Mouse (Mus musculus) large intestine, adult 2 months (tissue): ENCODE data around the gene Mybbp1a. TPM values are rescaled to one million over a fixed set of nuclear protein-coding genes. Genes with fewer than 3 reads are reported as not detected.

ENCODE experiments used
- DNase-seq: peaks from one replicate; pipeline ENCODE4 v3.0.0-alpha.2; 2012; ENCODE audit warnings: low read depth, low spot score
- WGBS: fragments of 180-500 bp; shearing (Covaris S2); methylation state at CpG from one replicate; pipeline ENCODE4 v1.1.7; 2018; 5-methylcytosine and 5-hydroxymethylcytosine counted together
- polyA plus RNA-seq: library from polyadenylated mRNA; depleted of rRNA; stranded (reverse); fragments of >200 nt; gene quantifications from 2 replicates; pipeline ENCODE4 v1.2.3, GENCODE M21; 2012; rRNA removed

Mybbp1a gene
- polyA plus RNA-seq, result 34.1 and 39.2 TPM in 2 replicates

- WGBS, result under 1% methylated on average over 46 of the region's 46 CpGs
- peak; percentile 88 for DNase-seq
Observed at GRCm38 (mm10) chr11:72440965-72441664, at the start of gene Mybbp1a. Gene Mybbp1a (plus strand): TSS chr11:72441355.

DNA sequence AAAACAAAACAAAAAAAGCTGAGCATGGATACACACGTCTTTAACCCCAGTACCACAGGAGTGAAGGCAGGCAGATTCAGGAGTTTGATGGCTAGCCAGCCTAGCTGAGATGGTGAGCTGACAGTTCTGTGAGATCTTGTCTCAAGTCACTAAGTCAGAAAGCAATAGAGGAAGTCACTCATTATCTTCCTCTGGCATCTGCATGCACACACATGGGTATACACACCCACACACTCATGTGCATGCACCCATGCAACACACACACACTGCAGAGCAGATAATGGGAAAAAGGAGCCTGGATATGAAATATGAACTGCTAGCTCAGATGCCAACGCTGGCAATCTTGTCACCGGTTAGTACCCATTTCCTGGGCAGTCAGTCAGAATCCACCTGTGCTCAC, 47.9 kb upstream of the Mybbp1a start:
- no peak for DNase-seq
- 84% methylated on average over 3 of the region's 3 CpGs for WGBS

DNA sequence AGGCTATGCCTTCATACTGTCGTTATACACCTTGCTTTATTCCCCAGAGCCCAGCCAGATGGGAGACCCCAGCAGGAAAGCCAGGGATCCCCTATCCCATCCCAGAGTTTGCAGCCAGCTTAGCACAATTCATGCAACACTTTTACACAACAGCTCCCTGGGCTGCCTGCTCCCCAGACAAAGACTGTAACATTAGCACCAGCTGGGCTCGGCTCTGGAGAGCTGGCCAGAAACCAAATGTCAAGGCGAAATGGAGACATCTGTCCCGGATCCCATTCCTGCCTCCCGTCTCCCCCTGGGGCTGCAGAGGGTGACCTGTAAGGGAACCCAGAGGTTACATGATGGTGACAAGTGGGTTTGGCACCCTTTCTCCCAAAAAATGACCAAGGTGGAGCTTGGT, 47.5 kb upstream of the Mybbp1a start:
- WGBS, result 53% methylated on average over 5 of the region's 5 CpGs

DNA sequence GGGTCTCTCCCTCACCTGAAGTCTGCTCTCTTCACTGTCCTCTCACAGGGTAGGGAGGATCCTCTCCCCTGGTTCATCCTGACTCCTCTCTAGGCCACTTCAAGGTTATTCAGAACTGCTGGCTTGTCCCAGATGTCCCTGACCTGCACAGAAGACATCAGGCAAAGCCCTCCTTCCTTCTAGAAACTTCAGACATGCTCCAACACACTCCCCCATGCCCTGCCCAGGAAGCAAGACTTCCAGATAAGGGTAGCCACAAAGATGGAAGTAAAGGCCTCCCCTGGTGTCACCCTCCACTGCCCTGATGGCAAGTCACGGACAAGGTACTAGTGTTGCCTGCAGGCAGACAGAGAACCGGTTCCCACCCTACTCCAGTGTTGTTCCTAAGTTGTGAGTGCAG, 46.5 kb upstream of the Mybbp1a start:
- WGBS, result 78% methylated on average over 2 of the region's 2 CpGs
- no peak for DNase-seq

More for the DNA sequence above, 47.5 kb upstream of the Mybbp1a start:
- DNase-seq, result no peak

GRCm38 (mm10) chr11:72395652-72396051, 45.5 kb upstream of the Mybbp1a start:
- no peak for DNase-seq
- 88% methylated on average over 6 of the region's 6 CpGs for WGBS

- 78% methylated on average over 7 of the region's 7 CpGs for whole genome bisulfite sequencing
- no peak for DNase-seq
Observed at GRCm38 (mm10) chr11:72396621-72397020, 44.5 kb upstream of the Mybbp1a start.

GRCm38 (mm10) chr11:72397072-72397471, 44.1 kb upstream of the Mybbp1a start:
- WGBS, result 35% methylated on average over 10 of the region's 10 CpGs
- DNase-seq, result no peak

DNA sequence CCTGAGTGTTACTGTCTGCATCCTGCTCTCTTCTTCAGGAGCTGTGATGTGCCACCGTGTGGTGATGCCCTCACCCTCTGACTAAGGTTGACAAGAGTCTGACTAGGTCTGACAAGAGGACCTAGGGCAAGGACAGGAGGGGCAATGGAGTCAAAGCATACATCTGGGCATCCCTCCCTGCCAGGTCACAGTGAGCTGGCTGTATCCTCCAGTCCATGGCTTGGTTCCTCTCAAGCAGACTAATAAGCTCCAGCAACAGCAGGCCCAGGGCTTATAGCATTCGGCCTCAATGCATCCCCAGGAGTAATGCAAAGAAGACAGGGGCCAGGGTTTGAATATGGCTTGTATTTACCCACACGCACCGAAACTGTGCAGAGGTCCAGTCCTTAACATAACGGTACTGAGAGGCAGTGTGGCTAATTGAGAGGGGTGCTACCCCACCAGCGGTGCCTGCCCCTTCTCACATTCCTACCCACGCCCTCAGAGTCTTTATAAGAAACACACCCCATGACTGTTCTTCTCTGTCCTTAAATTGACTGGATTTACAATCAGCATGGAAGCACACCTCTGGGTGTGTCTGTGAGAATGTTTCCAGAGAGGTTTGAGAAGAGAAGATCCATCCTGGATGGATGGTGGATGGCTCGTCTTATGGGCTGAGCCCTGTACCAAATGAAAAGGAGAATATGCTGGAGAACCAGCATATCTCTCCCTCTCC, 43.2 kb upstream of the Mybbp1a start:
- 70% methylated on average over 8 of the region's 8 CpGs for WGBS
- DNase-seq, result no peak

- DNase-seq, result no peak
- WGBS, result 94% methylated on average over 12 of the region's 12 CpGs
Observed at GRCm38 (mm10) chr11:72401068-72401467, 40.1 kb upstream of the Mybbp1a start.

DNA sequence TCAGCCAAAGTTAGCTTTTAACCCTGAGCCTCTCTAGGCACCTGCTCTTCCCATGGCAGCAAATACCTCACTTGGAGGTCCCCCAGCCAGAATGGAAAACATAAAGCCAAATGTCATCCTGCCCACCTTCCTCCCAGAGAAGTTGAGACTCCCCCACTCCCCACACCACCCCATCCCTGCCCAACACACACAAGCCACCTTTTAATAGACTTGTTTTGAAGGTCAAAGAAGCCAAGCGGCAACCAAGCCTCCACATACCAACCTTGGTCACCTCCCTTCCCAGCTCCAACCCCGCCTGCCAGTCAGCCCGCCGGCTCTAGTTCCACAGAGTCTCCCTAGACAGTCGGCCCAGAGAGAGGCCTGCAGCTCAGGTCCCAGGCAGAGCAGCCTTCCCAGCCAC, 39.1 kb upstream of the Mybbp1a start:
- no peak for DNase-seq

GRCm38 (mm10) chr11:72402969-72403368, 38.2 kb upstream of the Mybbp1a start:
- 86% methylated on average over 12 of the region's 12 CpGs for WGBS
- DNase-seq, result no peak

More for the DNA sequence above, 39.1 kb upstream of the Mybbp1a start:
- WGBS, result 74% methylated on average over 5 of the region's 5 CpGs

GRCm38 (mm10) chr11:72405532-72405931, 35.6 kb upstream of the Mybbp1a start:
- 80% methylated on average over 4 of the region's 4 CpGs for WGBS
- no peak for DNase-seq

- WGBS, result 58% methylated on average over 8 of the region's 8 CpGs
Observed at GRCm38 (mm10) chr11:72406079-72406675, 35.0 kb upstream of the Mybbp1a start.

GRCm38 (mm10) chr11:72407081-72407480, 34.1 kb upstream of the Mybbp1a start:
- 51% methylated on average over 3 of the region's 3 CpGs for WGBS
- no peak for DNase-seq

More at GRCm38 (mm10) chr11:72406079-72406675, 35.0 kb upstream of the Mybbp1a start:
- no peak for DNase-seq

- DNase-seq, result no peak
- WGBS, result 62% methylated on average over 7 of the region's 7 CpGs
Observed at GRCm38 (mm10) chr11:72407574-72407973, 33.6 kb upstream of the Mybbp1a start.

GRCm38 (mm10) chr11:72408451-72409170, 32.5 kb upstream of the Mybbp1a start:
- DNase-seq, result no peak
- WGBS, result 79% methylated on average over 9 of the region's 9 CpGs

GRCm38 (mm10) chr11:72409649-72410385, 31.3 kb upstream of the Mybbp1a start:
- DNase-seq, result no peak
- WGBS, result 85% methylated on average over 12 of the region's 12 CpGs

DNA sequence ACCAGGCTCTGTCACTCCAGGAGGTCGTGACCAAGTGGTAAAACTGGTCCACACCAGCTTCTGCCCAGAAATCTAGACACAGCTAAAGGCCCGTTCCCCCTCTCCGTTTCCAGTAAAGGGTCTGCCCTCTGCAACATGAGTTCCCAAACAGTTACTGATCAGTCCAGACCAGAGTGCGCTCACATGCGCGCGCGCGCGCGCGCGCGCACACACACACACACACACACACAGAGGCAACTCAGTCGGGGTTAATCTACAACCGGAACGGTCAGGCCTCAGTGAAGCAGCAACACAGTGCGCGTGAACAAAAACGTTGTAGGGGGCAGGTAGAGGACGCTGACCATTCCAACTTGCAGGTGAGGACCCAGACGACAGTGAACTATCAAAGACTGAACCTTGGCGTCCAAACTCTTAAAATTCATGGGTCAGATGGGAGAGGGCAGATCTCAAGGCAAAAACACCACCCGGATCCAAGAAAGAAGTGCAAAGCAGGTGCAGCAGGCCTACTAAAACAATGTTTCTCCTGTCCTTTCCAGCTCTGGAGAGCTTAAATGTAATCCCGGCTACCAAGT, 30.5 kb upstream of the Mybbp1a start:
- 5% methylated on average over 25 of the region's 25 CpGs for WGBS
- DNase-seq, result no peak
